Mouse (Mus musculus) lung, postnatal 25 days (tissue): Measurements from ENCODE around the gene Mcu.

ENCODE experiments used
- DNase-seq: peaks from one replicate; pipeline ENCODE4 v3.0.0; 2022; ENCODE audit warnings: low spot score

Mcu gene

GRCm38 (mm10) chr10:59429448-59430135 lies 186.9 kb downstream of the Mcu start:
- no peak for DNase-seq

GRCm38 (mm10) chr10:59426371-59426770 lies 190.1 kb downstream of the Mcu start:
- no peak for DNase-seq

GRCm38 (mm10) chr10:59425369-59425768 lies 191.1 kb downstream of the Mcu start:
- peak; percentile 87 for DNase-seq

GRCm38 (mm10) chr10:59424453-59424852 lies 192.0 kb downstream of the Mcu start:
- no peak for DNase-seq

- no peak for DNase-seq
Observed at GRCm38 (mm10) chr10:59419516-59419915, 197.0 kb downstream of the Mcu start.

GRCm38 (mm10) chr10:59416623-59417022 lies 199.9 kb downstream of the Mcu start:
- DNase-seq, result peak; percentile 30

GRCm38 (mm10) chr10:59413711-59414110 lies 202.8 kb downstream of the Mcu start:
- DNase-seq, result no peak

GRCm38 (mm10) chr10:59410264-59410663 lies 206.2 kb downstream of the Mcu start:
- DNase-seq, result no peak

- no peak for DNase-seq
Observed at GRCm38 (mm10) chr10:59408499-59408898, 208.0 kb downstream of the Mcu start.

GRCm38 (mm10) chr10:59403793-59404149 lies 212.7 kb downstream of the Mcu start:
- DNase-seq, result no peak

- DNase-seq, result no peak
Observed at GRCm38 (mm10) chr10:59402899-59403792, 213.3 kb downstream of the Mcu start, which contains the start of gene Pla2g12b. Gene Pla2g12b, plus strand, starts transcription at chr10:59403660.
